Mouse (Mus musculus) adrenal gland, postnatal 36 days (tissue): ENCODE data around the gene Fat4. TPM values are rescaled to one million over a fixed set of nuclear protein-coding genes. Genes with fewer than 3 reads are reported as not detected.
A peak's percentile ranks its signal among the peaks of the same experiment; 100 is the strongest.

Source experiments
- DNase-seq, 2 experiments: peaks; one replicate each; pipeline ENCODE4 v3.0.0; 2021; ENCODE audit warnings: mixed read lengths in 1 of 2
- total RNA-seq, 2 experiments: library from RNA; stranded (reverse); gene quantifications; 2 replicates each; pipeline ENCODE4 v1.2.3; 2021

The Fat4 gene
- total RNA-seq, 2 experiments from 2014 or later, result 13.3 to 27.2 TPM

GRCm38 (mm10) chr3:38907676-38908425 lies 21.1 kb downstream of the Fat4 start:
- peak in 1 of 2 experiments; percentile 23 for DNase-seq

- DNase-seq, result no peak
Observed at GRCm38 (mm10) chr3:38908426-38909111, 21.8 kb downstream of the Fat4 start.

GRCm38 (mm10) chr3:38912768-38913487 lies 26.2 kb downstream of the Fat4 start:
- DNase-seq, result no peak

GRCm38 (mm10) chr3:38913488-38914105 lies 26.9 kb downstream of the Fat4 start:
- DNase-seq, result no peak

- DNase-seq, result no peak
Observed at GRCm38 (mm10) chr3:38918926-38919325, 32.2 kb downstream of the Fat4 start.

GRCm38 (mm10) chr3:38921031-38921430 lies 34.3 kb downstream of the Fat4 start:
- no peak for DNase-seq

- DNase-seq, result no peak
Observed at GRCm38 (mm10) chr3:38923251-38923686, 36.5 kb downstream of the Fat4 start.

GRCm38 (mm10) chr3:38928076-38928686 lies 41.4 kb downstream of the Fat4 start:
- no peak for DNase-seq

GRCm38 (mm10) chr3:38928751-38929150 lies 42.0 kb downstream of the Fat4 start:
- DNase-seq, result peak in 1 of 2 experiments; percentile 32

- no peak for DNase-seq
Observed at GRCm38 (mm10) chr3:38934780-38935179, 48.0 kb downstream of the Fat4 start.

- peak; percentile 25 to 33 for DNase-seq
Observed at GRCm38 (mm10) chr3:38936485-38936884, 49.7 kb downstream of the Fat4 start.

- DNase-seq, result peak; percentile 21 to 37
Observed at GRCm38 (mm10) chr3:38937159-38937558, 50.4 kb downstream of the Fat4 start.

GRCm38 (mm10) chr3:38938136-38938535 lies 51.4 kb downstream of the Fat4 start:
- DNase-seq, result peak; percentile 37 to 45

- DNase-seq, result peak; percentile 52 to 57
Observed at GRCm38 (mm10) chr3:38939573-38939972, 52.8 kb downstream of the Fat4 start.

- no peak for DNase-seq
Observed at GRCm38 (mm10) chr3:38940327-38940726, 53.6 kb downstream of the Fat4 start.

GRCm38 (mm10) chr3:38945157-38945556 lies 58.4 kb downstream of the Fat4 start:
- no peak for DNase-seq

GRCm38 (mm10) chr3:38947706-38948105 lies 61.0 kb downstream of the Fat4 start:
- DNase-seq, result peak; percentile 51 to 53

GRCm38 (mm10) chr3:38952602-38953001 lies 65.9 kb downstream of the Fat4 start:
- DNase-seq, result no peak

GRCm38 (mm10) chr3:38954196-38954595 lies 67.5 kb downstream of the Fat4 start:
- DNase-seq, result peak; percentile 57 to 60

- DNase-seq, result no peak
Observed at GRCm38 (mm10) chr3:38956012-38956648, 69.4 kb downstream of the Fat4 start.

- no peak for DNase-seq
Observed at GRCm38 (mm10) chr3:38957186-38957585, 70.4 kb downstream of the Fat4 start.
